Mouse (Mus musculus): Measurements from ENCODE around the gene Map10.

Gene Map10

DNA sequence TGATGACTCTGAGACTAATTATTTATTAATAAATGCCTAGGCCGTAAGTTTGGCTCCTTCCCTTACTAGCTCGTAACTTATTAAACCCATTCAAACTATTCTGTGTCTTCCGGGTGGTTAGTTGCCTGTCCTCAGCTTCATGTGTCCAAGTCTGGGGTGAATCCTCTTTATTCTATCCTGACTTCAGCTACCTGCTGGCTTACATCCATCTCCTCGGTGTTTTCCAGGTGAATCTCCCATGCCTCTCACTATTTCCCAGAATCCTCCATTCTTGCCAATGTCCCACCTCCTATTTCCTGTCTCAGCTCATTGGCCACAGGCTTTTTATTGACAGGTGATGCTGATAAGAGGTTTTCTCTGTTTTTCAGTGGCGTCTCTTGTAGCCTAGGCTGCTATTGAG lies 39.6 kb downstream of the Map10 start:
- DNase-seq (ENCODE audit: low read depth in 1 of 2, low spot score in 2 of 2) = no peak

DNA sequence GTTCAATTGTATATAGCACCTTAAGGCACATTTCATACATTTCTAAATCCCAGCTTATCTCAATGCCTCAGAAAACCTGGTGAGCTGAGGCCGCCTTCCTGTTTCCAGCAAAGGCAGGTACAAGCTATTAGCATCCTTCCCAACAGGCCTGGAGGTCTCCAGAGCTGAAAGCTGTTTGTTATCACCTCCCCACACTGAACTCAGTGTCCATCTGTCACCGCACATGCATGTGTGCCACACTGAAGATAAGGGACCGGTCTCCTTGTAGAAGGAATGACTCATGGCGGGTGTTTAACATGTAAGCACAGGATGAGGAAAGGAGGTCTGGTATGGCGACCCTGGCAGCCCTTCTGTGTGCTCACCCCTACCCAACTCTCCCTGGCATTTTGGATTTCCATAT lies 41.9 kb downstream of the Map10 start:
- no peak for DNase-seq (ENCODE audit: low read depth in 1 of 2, low spot score in 2 of 2)

DNA sequence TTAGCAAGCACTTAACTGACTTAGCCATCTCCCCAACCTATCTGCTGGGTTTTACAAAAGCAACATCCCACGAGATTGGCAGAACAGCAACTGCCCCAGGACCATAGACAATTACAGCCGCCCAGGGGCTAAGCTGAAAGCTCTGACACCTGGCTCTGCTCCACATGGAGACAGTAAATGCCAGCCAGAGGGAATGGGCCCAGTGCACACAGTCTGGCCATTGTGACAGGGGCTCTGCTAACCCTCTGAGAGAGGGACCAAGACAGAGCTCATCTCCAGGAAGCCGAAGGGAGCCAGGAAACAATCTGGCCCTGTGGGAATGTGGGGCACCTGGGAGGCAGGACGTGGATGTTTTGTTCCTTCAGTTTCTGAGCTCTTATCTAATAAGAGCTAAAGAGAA lies 46.6 kb downstream of the Map10 start:
- no peak for DNase-seq (ENCODE audit: low read depth in 1 of 2, low spot score in 2 of 2)

DNA sequence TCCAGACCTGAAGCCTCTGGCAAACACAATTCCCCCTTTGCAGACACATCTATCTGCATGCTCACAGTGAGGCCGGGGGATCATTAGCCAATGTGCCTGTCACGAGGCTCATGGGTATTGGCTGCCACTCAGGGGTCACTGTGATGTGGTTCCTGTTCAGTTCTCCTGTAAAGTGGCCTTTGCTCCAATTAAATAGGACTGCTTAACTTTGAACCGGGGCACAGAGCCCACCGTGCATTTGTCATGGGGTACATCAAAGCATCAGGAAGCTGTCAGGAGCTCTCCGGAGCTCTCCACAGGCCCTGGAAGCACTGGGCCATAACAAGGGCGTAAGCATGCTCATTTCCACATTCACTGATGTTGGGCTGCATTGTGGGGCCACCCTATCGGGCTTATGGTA lies 47.0 kb downstream of the Map10 start:
- DNase-seq (ENCODE audit: low read depth in 1 of 2, low spot score in 2 of 2) = no peak

DNA sequence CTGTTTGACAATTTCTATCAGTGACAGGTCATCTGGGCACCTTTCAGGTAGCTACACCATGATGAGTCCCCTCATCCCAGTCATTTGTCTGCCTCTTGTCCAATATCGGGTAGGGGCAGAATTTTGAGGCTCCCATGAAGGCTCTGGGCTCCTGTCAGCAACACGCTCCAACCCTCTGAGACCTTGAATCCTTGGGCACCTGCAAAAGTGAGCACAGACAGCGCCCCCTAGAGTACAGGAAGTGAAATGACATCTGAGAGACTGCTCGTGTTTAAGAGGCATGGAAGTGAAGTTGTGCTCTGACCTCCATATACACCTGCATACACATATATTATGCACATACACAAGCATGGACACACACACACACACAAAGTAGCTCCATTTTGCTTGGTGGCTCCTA lies 49.3 kb downstream of the Map10 start:
- no peak for DNase-seq (ENCODE audit: low read depth in 1 of 2, low spot score in 2 of 2)

- DNase-seq (ENCODE audit: low read depth in 1 of 2, low spot score in 2 of 2) = no peak
Observed at GRCm38 (mm10) chr8:125722675-125723074, 53.1 kb downstream of the Map10 start.

Measured in monocyte, adult 2 months (primary cell).